Mouse (Mus musculus) cortical plate, adult 2 months (tissue): ENCODE results near the gene Plk3.

Experiments
- CTCF ChIP-seq: fragments of 200-500 bp; IDR thresholded peaks from 2 replicates; pipeline ENCODE4 v1.5.1; 2011; ENCODE audit warnings: mild to moderate bottlenecking, control low read depth, low read length; ENCODE audit not compliant: insufficient read depth; ENCODE audit errors: extremely low read depth
- POLR2A ChIP-seq: fragments of 200-500 bp; IDR thresholded peaks from 2 replicates; pipeline ENCODE4 v1.6.1; 2011; ENCODE audit warnings: mild to moderate bottlenecking, low read length, control low read depth; ENCODE audit not compliant: insufficient read depth; ENCODE audit errors: extremely low read depth

DNA sequence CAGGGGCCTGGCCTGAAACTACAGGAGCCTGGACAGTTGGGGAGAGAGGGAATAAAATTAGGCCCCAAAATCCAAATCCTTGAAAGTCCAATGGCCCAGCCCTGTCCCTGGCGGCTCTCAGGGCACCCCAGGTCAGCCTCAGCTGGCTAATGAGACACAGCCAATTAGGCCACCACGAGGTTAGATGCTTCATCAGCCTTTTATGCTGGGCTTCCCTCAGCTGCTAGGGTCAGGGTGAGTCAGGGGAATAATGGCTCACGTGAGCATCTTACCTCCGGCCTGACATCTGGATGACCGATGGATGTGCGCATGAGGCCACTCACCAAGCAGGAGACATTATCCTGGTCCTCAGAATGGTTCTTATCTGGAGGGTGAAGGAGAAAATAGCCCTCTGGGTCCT lies 3.0 kb downstream of the Plk3 start:
- TF ChIP-seq CTCF (no peak), POLR2A (no peak)
